Mouse (Mus musculus) forebrain, postnatal 0 days (tissue): ENCODE results near the gene Rflna. TPM values are rescaled to one million over a fixed set of nuclear protein-coding genes. Genes with fewer than 3 reads are reported as not detected.

Experiments used
- ATAC-seq: fragments of 200-750 bp; cut with Nextera tagmentation; 2 replicates; pipeline ENCODE4 v1.8.0; 2017; ENCODE audit warnings: mild to moderate bottlenecking, moderate library complexity
- DNase-seq: peaks from one replicate; pipeline ENCODE4 v3.0.0-alpha.2; 2015
- H3K27ac ChIP-seq: fragments of 300-500 bp; sonication (generic); 2 replicates; pipeline ENCODE4 v1.5.1; 2014; ENCODE audit warnings: low read depth, mild to moderate bottlenecking, antibody characterized with exemption, low read length, moderate library complexity, mixed read lengths
- H3K27me3 ChIP-seq: fragments of 300-500 bp; sonication (generic); 2 replicates; pipeline ENCODE4 v1.6.1; 2014; ENCODE audit warnings: mild to moderate bottlenecking, low read length, mixed read lengths; ENCODE audit not compliant: insufficient read depth
- H3K36me3 ChIP-seq: fragments of 300-500 bp; sonication (generic); 2 replicates; pipeline ENCODE4 v1.6.1; 2014; ENCODE audit warnings: mild to moderate bottlenecking, moderate library complexity; ENCODE audit not compliant: insufficient read depth
- H3K4me1 ChIP-seq: fragments of 300-500 bp; sonication (generic); 2 replicates; pipeline ENCODE4 v1.6.1; 2014; ENCODE audit warnings: antibody characterized with exemption; ENCODE audit not compliant: insufficient read depth
- H3K4me2 ChIP-seq: fragments of 300-500 bp; sonication (generic); 2 replicates; pipeline ENCODE4 v1.6.1; 2014; ENCODE audit warnings: low read depth, mild to moderate bottlenecking, moderate library complexity
- H3K4me3 ChIP-seq: fragments of 300-500 bp; sonication (generic); 2 replicates; pipeline ENCODE4 v1.5.1; 2014; ENCODE audit warnings: low read depth, low read length, mixed read lengths
- H3K9ac ChIP-seq: fragments of 300-500 bp; sonication (generic); 2 replicates; pipeline ENCODE4 v1.6.1; 2014; ENCODE audit warnings: mild to moderate bottlenecking
- H3K9me3 ChIP-seq: fragments of 300-500 bp; sonication (generic); 2 replicates; pipeline ENCODE4 v1.6.1; 2016; ENCODE audit warnings: low read length
- CTCF ChIP-seq: sonication (generic); IDR thresholded peaks from 2 replicates; pipeline ENCODE4 v1.5.1; 2016; ENCODE audit warnings: antibody characterized with exemption, control low read depth, low read depth
- WGBS: fragments of 180-500 bp; shearing (Covaris S2); extraction: QIAGEN DNeasy Blood & Tissue Kit; methylation state at CpG from one replicate; pipeline ENCODE4 v1.1.7; 2014; 5-methylcytosine and 5-hydroxymethylcytosine counted together
- polyA plus RNA-seq: library from polyadenylated mRNA; unstranded; fragments of >200 nt; fragmentation: Nextera tagmentation; extraction: Ambion mirVana; gene quantifications from 2 replicates; pipeline ENCODE4 v1.2.1, GENCODE M21; 2015
- total RNA-seq: library from RNA; depleted of rRNA; stranded (reverse); fragments of >200 nt; gene quantifications from 2 replicates; pipeline ENCODE4 v1.2.3, GENCODE M21; 2014; rRNA removed

Rflna gene
- total and polyA plus RNA-seq, 2 experiments from 2014 or later = 3.2 to 4.4 TPM

GRCm38 (mm10) chr5:125057555-125058266 is 54.7 kb downstream of the Rflna start:
- peaks cover 13% of the 10 kb centered on the region; the same call in 1 of the 2 replicates for H3K36me3 ChIP-seq
- H3K4me1 ChIP-seq = peaks cover 5% of the 10 kb centered on the region
- WGBS = 22% methylated on average over 29 of the region's 29 CpGs
- peak overlapping the region; percentile 78 for H3K27ac ChIP-seq
- peak overlapping the region; percentile 31 for H3K4me3 ChIP-seq
- ATAC-seq (peak; percentile 64), DNase-seq (peak; percentile 66)
- no peaks in the 10 kb centered on the region for H3K9me3 ChIP-seq
- H3K4me2 ChIP-seq = peak overlapping the region; percentile 69
- H3K27me3 ChIP-seq = no peaks in the 10 kb centered on the region
- no peak for TF ChIP-seq CTCF
- peak overlapping the region; percentile 62 for H3K9ac ChIP-seq

DNA sequence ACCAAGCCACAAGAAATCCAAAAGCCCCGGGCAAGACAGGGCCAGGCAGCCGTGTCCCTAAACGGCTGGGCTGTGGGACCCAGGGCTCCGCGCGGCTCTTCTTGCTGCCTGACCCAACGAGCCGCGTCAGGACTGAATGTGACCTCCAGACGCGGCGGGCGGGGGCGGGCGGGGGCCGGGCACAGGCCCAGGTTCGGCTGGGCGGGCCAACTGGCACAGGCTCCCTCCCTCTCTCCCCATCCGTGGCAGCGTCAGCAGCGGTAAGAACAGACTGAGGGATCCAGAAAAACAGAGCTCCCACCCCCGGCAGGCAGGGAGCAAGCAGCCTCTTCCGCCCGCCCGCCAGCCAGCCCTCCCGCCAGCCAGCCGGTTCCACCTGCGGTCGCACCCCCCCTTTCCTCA is 55.2 kb downstream of the Rflna start:
- peak overlapping the region; percentile 62 for H3K9ac ChIP-seq
- no peaks in the 10 kb centered on the region for H3K27me3 ChIP-seq
- peak overlapping the region; percentile 69 for H3K4me2 ChIP-seq
- ATAC-seq (peak; percentile 80), DNase-seq (peak; percentile 73)
- H3K4me1 ChIP-seq = peaks cover 5% of the 10 kb centered on the region
- H3K27ac ChIP-seq = peak overlapping the region; percentile 78
- no peak; the same call in 1 of the 2 replicates for TF ChIP-seq CTCF
- 0% methylated on average over 20 of the region's 29 CpGs for WGBS
- H3K4me3 ChIP-seq = peak overlapping the region; percentile 31
- peaks cover 13% of the 10 kb centered on the region; the same call in 1 of the 2 replicates for H3K36me3 ChIP-seq
- no peaks in the 10 kb centered on the region for H3K9me3 ChIP-seq

Other genes with a start within 250 kb of the Rflna start
- gene Ccdc92, start 140.8 kb upstream of the Rflna start, total RNA-seq = 23.7 and 26.1 TPM in 2 replicates
- gene Ccdc92, start 140.8 kb upstream of the Rflna start, polyA plus RNA-seq = 38.2 and 45.4 TPM in 2 replicates
- 27.5 and 27.6 TPM in 2 replicates for gene Zfp664, start 140.5 kb upstream of the Rflna start, total RNA-seq
- 35.6 and 52.7 TPM in 2 replicates for gene Zfp664, start 140.5 kb upstream of the Rflna start, polyA plus RNA-seq
- gene Ncor2, start 176.0 kb downstream of the Rflna start, total RNA-seq = 12.7 and 13.4 TPM in 2 replicates
- gene Ncor2, start 176.0 kb downstream of the Rflna start, polyA plus RNA-seq = 11.6 and 16.8 TPM in 2 replicates